Mouse (Mus musculus) CD4-positive, CD25-positive, alpha-beta regulatory T cell, adult 4 months (primary cell): ENCODE data around the gene Pcyt1a. TPM values are rescaled to one million over a fixed set of nuclear protein-coding genes. Genes with fewer than 3 reads are reported as not detected.
"Not testable (repeated sequence)": the region's sequence is repeated elsewhere in the genome, so short reads cannot be mapped to it uniquely, and the experiment has no call there.

Experiments used
- ATAC-seq: one replicate; pipeline ENCODE4 v1.8.0; 2017
- polyA plus RNA-seq, 2 experiments: library from polyadenylated mRNA; unstranded; fragments of 100-300 nt; shearing (Covaris generic); gene quantifications; one replicate each; pipeline ENCODE4 v1.2.1; 2017

The Pcyt1a gene
- polyA plus RNA-seq, 2 experiments from 2014 or later = 10.7 to 17.3 TPM

GRCm38 (mm10) chr16:32434066-32434465 is 3.3 kb downstream of the Pcyt1a start:
- ATAC-seq = peak; percentile 21

GRCm38 (mm10) chr16:32434691-32435090 is 4.0 kb downstream of the Pcyt1a start:
- ATAC-seq = no peak

DNA sequence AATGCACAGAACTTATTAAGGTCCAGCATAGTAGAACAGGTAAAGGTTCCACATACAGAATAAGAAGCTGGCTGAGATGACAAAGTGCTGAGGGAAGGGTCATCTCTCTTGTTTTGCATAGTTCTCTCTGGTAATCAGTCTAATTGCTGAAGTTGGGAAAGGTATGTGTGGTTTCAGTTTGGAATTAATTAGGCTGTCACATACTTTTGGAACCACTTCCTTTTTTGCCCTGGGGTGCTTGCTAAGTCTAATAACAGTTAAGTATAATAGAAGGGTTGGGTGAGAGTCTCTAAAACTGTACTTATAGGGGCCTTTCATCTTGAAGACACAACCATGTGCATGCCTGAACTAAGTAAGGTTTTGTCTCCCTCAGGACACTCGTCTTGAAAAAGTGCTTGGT is 5.9 kb downstream of the Pcyt1a start:
- ATAC-seq = no peak

DNA sequence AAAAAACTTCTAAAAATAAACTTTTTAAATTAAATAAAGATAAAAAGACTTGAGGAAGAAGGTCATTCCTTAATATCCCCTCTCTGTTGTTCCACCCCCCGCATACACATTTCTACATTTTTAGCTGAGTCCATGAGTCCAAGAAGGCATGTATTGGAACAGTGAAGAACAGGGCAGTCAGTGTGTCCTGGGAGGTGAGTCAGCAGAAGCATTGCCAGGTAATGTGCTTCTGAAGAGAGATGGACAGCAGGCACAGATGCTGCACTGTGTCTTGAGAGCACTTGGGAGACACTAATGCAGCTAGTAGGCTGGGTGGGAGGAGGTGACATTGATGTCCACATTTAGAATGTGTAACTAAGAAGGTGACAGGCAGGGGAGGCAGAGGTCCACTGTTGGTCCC is 6.5 kb downstream of the Pcyt1a start:
- ATAC-seq = no peak

DNA sequence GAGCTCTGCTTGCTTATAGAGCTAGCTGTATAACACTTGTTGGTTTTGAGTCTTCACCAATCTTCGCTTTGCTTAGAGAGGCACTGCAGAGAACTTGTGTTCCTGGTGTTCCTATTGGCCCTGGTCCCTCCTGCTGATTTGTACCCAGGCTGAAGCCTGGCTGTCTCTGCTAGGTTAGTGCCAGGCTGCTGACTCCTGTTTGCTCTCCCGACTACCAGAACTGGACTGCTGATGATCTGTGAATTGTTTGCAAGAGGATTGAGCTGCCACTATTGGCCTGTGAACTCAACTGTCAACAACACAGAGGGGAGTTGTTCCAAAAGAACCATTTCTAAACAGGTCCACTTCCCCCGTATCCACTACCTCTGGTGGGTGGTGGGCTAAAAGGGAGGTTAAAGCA is 10.7 kb downstream of the Pcyt1a start:
- no peak for ATAC-seq

DNA sequence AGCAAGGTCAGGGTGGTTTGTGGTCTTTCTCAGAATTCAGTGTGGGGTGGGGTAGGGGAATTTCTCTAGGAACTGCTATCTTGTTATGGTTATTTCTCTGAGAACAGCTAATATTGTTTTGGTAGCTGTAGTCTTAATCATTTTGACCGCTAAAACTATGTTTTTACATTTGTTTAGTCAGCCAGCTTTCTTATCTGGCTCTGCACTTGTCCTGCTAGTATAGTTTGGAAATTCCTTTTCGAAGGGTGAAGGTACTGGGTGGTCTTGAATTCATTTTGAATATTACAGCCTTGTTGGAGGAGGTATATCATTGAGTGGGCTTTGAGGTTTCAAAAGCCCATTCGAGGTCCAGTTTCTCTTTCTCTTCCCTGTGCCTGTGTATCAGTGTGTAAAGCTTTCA is 13.9 kb downstream of the Pcyt1a start:
- ATAC-seq = not testable (repeated sequence)

- ATAC-seq = no peak
Observed at GRCm38 (mm10) chr16:32445558-32445957, 14.8 kb downstream of the Pcyt1a start.

DNA sequence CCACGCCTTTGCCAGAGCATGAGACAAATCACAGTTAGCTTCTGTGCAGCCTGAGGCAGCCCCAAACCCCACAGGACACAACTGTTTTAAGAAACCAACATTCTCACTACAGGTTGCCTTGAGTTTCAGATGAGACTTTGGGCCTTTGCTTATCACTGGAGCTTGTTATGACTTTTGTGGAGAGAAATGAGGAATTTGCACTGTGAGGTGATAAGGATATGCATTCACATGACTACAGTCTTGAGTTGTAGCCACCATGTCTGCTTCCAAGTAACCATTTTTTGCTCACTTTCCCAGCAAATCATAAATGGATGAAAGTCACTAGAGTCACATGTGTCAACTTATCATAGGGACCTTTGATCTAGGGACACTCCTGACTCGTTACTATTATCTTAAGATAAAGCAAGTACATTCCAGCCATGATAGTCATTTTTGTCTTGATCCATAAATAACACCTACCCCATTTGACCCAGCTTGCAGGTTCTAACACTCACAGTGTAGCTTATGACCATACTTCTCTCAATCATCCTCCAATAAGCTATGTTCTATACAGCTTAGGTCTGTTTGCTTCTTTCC is 15.9 kb downstream of the Pcyt1a start:
- ATAC-seq = no peak

DNA sequence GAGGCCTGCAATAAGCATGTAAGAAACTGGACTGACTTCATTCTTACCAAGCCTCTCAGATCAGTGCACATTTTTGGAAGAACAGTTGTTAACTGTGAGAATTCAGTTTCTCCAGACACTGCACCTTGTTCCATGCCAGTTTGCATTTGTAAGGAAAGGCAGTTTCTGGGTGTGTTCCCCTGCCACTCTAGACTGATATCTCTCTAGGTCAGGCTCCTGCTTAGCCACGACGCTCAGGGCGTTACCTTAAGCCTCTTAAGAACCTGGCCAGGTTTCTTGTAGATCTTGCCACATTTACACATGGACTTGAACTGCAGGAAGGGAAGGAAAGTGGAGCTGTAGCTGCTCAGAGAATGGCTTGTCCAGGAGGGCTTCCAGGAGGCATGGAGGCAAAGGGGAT is 18.9 kb downstream of the Pcyt1a start:
- ATAC-seq = no peak

GRCm38 (mm10) chr16:32450133-32450532 is 19.4 kb downstream of the Pcyt1a start:
- ATAC-seq = no peak

DNA sequence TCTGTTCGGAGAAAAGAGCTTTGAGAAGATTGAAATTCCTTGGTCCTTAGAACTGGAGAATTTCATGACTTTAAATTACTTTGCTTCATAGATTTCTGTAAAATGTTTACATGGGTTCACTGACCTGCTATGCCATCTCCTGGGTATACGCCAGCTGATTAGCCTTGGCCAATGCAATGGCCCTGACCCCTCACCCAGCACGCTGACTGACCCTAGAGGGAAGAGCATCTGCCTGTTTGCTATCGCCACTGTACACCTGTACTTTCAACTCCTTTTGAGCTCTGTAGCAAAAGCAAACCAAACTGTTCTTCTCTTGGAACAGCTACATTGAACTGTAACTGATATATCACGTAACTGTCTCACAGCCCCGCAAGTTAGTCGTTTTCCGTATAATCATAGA is 22.4 kb downstream of the Pcyt1a start:
- ATAC-seq = no peak

- no peak for ATAC-seq
Observed at GRCm38 (mm10) chr16:32454646-32455045, 23.9 kb downstream of the Pcyt1a start.

- no peak for ATAC-seq
Observed at GRCm38 (mm10) chr16:32456086-32456485, 25.4 kb downstream of the Pcyt1a start.

GRCm38 (mm10) chr16:32456761-32457160 is 26.0 kb downstream of the Pcyt1a start:
- ATAC-seq = no peak

DNA sequence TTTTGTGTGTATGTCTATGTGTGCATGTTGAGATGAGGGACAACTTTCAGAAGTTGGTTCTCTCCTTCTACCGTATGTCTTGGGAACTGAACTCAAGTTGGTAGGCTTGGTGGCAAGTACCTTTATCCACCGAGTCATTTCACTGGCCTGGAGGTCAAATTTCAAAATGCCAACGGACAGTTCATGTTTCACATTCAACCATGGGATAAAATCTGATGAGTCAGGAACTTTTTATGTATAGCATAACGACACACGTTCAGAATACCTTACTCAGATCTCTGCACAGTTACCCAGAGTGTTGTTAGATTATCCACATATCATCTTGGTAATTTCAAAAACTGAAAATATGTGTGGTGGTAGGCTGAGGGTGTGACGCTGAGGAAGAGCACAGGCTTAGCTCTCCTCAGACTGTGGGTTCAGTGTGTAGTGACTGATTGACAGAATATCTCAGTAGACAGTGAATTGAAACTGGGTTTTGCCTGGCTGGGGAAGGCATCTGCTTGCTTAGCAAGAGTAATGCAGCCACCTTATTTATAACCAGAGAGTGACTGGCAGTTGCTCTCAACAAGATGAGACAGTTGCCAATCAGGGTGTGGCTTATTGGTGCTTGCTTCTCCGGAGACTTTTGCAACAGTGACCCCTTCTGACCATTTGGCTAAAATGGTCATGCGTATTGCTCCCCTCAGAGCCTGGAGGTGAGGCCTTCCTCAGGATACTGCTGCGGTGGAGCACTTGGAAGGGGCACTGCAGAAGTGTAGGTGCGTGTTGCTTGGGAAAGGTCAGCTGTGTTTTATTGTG is 27.1 kb downstream of the Pcyt1a start:
- no peak for ATAC-seq

- ATAC-seq = no peak
Observed at GRCm38 (mm10) chr16:32460518-32460917, 29.8 kb downstream of the Pcyt1a start.

GRCm38 (mm10) chr16:32461713-32462112 is 31.0 kb downstream of the Pcyt1a start:
- no peak for ATAC-seq

- ATAC-seq = no peak
Observed at GRCm38 (mm10) chr16:32462950-32463349, 32.2 kb downstream of the Pcyt1a start.

DNA sequence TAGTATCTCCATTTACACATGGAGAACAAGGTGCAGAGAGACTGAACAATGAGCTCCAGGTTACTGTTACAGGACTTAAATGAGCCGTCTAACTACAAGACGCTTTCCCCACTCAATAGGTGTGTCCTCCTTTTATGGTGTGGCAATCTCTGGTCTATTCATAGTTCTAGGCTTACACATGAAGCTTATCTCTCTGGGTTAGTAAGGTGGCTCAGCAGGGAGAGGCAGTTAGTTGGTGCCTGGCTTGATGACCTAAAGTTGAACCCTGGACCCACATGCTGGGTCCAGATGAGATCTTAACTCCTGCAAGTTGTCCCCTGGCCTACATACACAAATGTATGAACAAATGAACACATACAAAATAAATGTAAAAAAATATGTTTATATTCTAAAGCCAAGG is 32.7 kb downstream of the Pcyt1a start:
- no peak for ATAC-seq

DNA sequence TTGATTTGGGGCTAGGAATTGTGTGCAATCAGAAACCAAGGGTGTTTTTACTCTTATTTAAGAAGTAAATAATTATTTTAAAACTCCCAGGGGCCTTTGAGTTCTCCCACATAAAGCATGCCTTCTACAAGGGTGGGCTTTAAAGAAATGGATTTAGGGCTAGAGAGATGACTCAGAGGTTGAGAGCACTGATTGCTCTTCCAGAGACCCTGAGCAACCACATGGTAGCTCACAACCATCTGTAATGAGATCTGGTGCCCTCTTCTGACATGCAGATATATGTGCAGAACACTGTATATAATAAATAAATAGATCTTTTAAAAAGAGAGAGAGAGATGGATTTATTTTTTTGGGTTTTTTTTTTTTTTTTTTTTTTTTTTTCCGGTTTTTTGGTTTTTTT is 34.2 kb downstream of the Pcyt1a start:
- no peak for ATAC-seq

- no peak for ATAC-seq
Observed at GRCm38 (mm10) chr16:32468488-32468887, 37.8 kb downstream of the Pcyt1a start.

- no peak for ATAC-seq
Observed at GRCm38 (mm10) chr16:32469404-32470105, 38.8 kb downstream of the Pcyt1a start.

GRCm38 (mm10) chr16:32472276-32473015 is 41.7 kb downstream of the Pcyt1a start:
- ATAC-seq = no peak
